Mouse (Mus musculus) T-cell, adult 66 days (primary cell): ENCODE data around the gene Ipo5. TPM values are rescaled to one million over a fixed set of nuclear protein-coding genes. Genes with fewer than 3 reads are reported as not detected.

Source experiments
- total RNA-seq, 2 experiments: library from RNA; stranded (reverse); gene quantifications; 3 replicates in 1 of 2; 4 replicates in 1 of 2; pipeline ENCODE4 v1.2.4; 2023

The Ipo5 gene
- 10 to 100 TPM; 62.5 to 63.7 TPM for total RNA-seq

GRCm38 (mm10) chr14:120910733-120911324 is at the start of gene Ipo5:
Gene Ipo5, plus strand, starts transcription at chr14:120911224.

Other genes with a start within 250 kb of the Ipo5 start
- gene Farp1, start 124.0 kb downstream of the Ipo5 start, total RNA-seq, result 10 to 100 TPM; 11.4 to 17.0 TPM